Mouse (Mus musculus): Measurements from ENCODE around the gene Olfr476. TPM values are rescaled to one million over a fixed set of nuclear protein-coding genes. Genes with fewer than 3 reads are reported as not detected.
"Not testable (repeated sequence)": the region's sequence is repeated elsewhere in the genome, so short reads cannot be mapped to it uniquely, and the experiment has no call there.

The Olfr476 gene
- not detected in 2 replicates for polyA plus RNA-seq (2015; fragmentation: Nextera tagmentation; extraction: Ambion mirVana)

GRCm38 (mm10) chr7:107964503-107964902 lies at the start of gene Olfr476:
Olfr476 (plus strand) TSS chr7:107964803.
- Histone ChIP-seq H3K4me1 (no peaks in the 10 kb centered on the region), H3K36me3 (no peaks in the 10 kb centered on the region)

GRCm38 (mm10) chr7:107930146-107930545 lies 34.5 kb upstream of the Olfr476 start, which contains the start of gene Olfr473:
Olfr473 (plus strand) TSS chr7:107930446.
- WGBS, result 79% methylated on average over 1 of the region's 1 CpGs

More at GRCm38 (mm10) chr7:107964503-107964902, at the start of gene Olfr476:
- no peak for ATAC-seq (ENCODE audit: insufficient read depth, low FRiP score, low read depth)
- Histone ChIP-seq H3K27ac (no peak within 1 kb of the TSS), H3K9ac (no peak within 1 kb of the TSS), H3K4me2 (no peak within 1 kb of the TSS), H3K4me3 (replicated peaks) (no peak within 1 kb of the TSS), H3K27me3 (replicated peaks) (no peaks in the 10 kb centered on the region), H3K9me3 (no peaks in the 10 kb centered on the region)
- WGBS, result 58% methylated on average over 1 of the region's 1 CpGs

GRCm38 (mm10) chr7:107952539-107952938 lies 12.1 kb upstream of the Olfr476 start:
- not testable (repeated sequence) for H3K36me3 ChIP-seq; ATAC-seq (ENCODE audit: insufficient read depth, low FRiP score, low read depth); H3K4me2 ChIP-seq; H3K9me3 ChIP-seq; H3K27me3 ChIP-seq (replicated peaks); H3K4me3 ChIP-seq (replicated peaks); H3K4me1 ChIP-seq; H3K9ac ChIP-seq; H3K27ac ChIP-seq
- 97% methylated on average over 12 of the region's 12 CpGs for WGBS

More at GRCm38 (mm10) chr7:107930146-107930545, 34.5 kb upstream of the Olfr476 start, which contains the start of gene Olfr473:
- ATAC-seq (ENCODE audit: insufficient read depth, low FRiP score, low read depth), result no peak
- H3K27ac ChIP-seq, result no peak within 1 kb of the TSS
- no peak within 1 kb of the TSS for H3K4me3 ChIP-seq (replicated peaks)
- H3K9me3 ChIP-seq, result no peaks in the 10 kb centered on the region
- H3K4me1 ChIP-seq, result no peaks in the 10 kb centered on the region
- H3K36me3 ChIP-seq, result no peaks in the 10 kb centered on the region
- no peak within 1 kb of the TSS for H3K4me2 ChIP-seq
- H3K9ac ChIP-seq, result no peak within 1 kb of the TSS
- no peaks in the 10 kb centered on the region for H3K27me3 ChIP-seq (replicated peaks)

GRCm38 (mm10) chr7:107954343-107954742 lies 10.3 kb upstream of the Olfr476 start, which contains the start of gene Olfr474:
Olfr474 (plus strand) TSS chr7:107954643.
- Histone ChIP-seq H3K27ac (no peak within 1 kb of the TSS), H3K36me3 (no peaks in the 10 kb centered on the region), H3K4me2 (no peak within 1 kb of the TSS), H3K27me3 (replicated peaks) (no peaks in the 10 kb centered on the region), H3K4me1 (no peaks in the 10 kb centered on the region), H3K4me3 (replicated peaks) (no peak within 1 kb of the TSS), H3K9me3 (no peaks in the 10 kb centered on the region), H3K9ac (no peak within 1 kb of the TSS)
- WGBS, result 88% methylated on average over 1 of the region's 1 CpGs
- ATAC-seq (ENCODE audit: insufficient read depth, low FRiP score, low read depth), result no peak

GRCm38 (mm10) chr7:107986393-107986792 lies 21.8 kb downstream of the Olfr476 start, which contains the start of gene Olfr477:
Olfr477 (plus strand) TSS chr7:107986693.
- Histone ChIP-seq H3K4me2 (no peak within 1 kb of the TSS), H3K4me3 (replicated peaks) (no peak within 1 kb of the TSS), H3K4me1 (no peaks in the 10 kb centered on the region), H3K36me3 (no peaks in the 10 kb centered on the region), H3K9me3 (no peaks in the 10 kb centered on the region), H3K9ac (no peak within 1 kb of the TSS), H3K27me3 (replicated peaks) (no peaks in the 10 kb centered on the region), H3K27ac (no peak within 1 kb of the TSS)
- WGBS, result 73% methylated on average over 2 of the region's 2 CpGs
- ATAC-seq (ENCODE audit: insufficient read depth, low FRiP score, low read depth), result no peak

- H3K27me3 ChIP-seq (replicated peaks); H3K4me1 ChIP-seq; ATAC-seq (ENCODE audit: insufficient read depth, low FRiP score, low read depth); H3K4me3 ChIP-seq (replicated peaks); H3K9me3 ChIP-seq; H3K36me3 ChIP-seq; H3K9ac ChIP-seq; H3K27ac ChIP-seq; H3K4me2 ChIP-seq: not testable (repeated sequence)
Observed at GRCm38 (mm10) chr7:108014256-108014655, 49.7 kb downstream of the Olfr476 start.

Other genes with a start within 250 kb of the Olfr476 start
- 0.18 and 0.34 TPM in 2 replicates for gene Cyb5r2, start 206.8 kb upstream of the Olfr476 start, polyA plus RNA-seq (2015; fragmentation: Nextera tagmentation; extraction: Ambion mirVana)
- not detected in 2 replicates for gene Ovch2, start 163.6 kb upstream of the Olfr476 start, polyA plus RNA-seq (2015; fragmentation: Nextera tagmentation; extraction: Ambion mirVana)
- gene Olfr467, start 152.5 kb upstream of the Olfr476 start, polyA plus RNA-seq (2015; fragmentation: Nextera tagmentation; extraction: Ambion mirVana), result not detected in 2 replicates
- gene Olfr469, start 139.3 kb upstream of the Olfr476 start, polyA plus RNA-seq (2015; fragmentation: Nextera tagmentation; extraction: Ambion mirVana), result not detected in 2 replicates
- gene Olfr470, start 117.3 kb upstream of the Olfr476 start, polyA plus RNA-seq (2015; fragmentation: Nextera tagmentation; extraction: Ambion mirVana), result not detected in 2 replicates
- gene Olfr472, start 66.9 kb upstream of the Olfr476 start, polyA plus RNA-seq (2015; fragmentation: Nextera tagmentation; extraction: Ambion mirVana), result 0.03 TPM in 1 of 2 replicates, not detected in the other
- gene Olfr473, start 34.4 kb upstream of the Olfr476 start, polyA plus RNA-seq (2015; fragmentation: Nextera tagmentation; extraction: Ambion mirVana), result not detected in 2 replicates
- not detected in 2 replicates for gene Olfr474, start 10.2 kb upstream of the Olfr476 start, polyA plus RNA-seq (2015; fragmentation: Nextera tagmentation; extraction: Ambion mirVana)
- not detected in 2 replicates for gene Olfr477, start 21.9 kb downstream of the Olfr476 start, polyA plus RNA-seq (2015; fragmentation: Nextera tagmentation; extraction: Ambion mirVana)
- gene Olfr478, start 69.2 kb downstream of the Olfr476 start, polyA plus RNA-seq (2015; fragmentation: Nextera tagmentation; extraction: Ambion mirVana), result not detected in 2 replicates
- gene Olfr479, start 85.9 kb downstream of the Olfr476 start, polyA plus RNA-seq (2015; fragmentation: Nextera tagmentation; extraction: Ambion mirVana), result not detected in 2 replicates
- gene Olfr480, start 102.5 kb downstream of the Olfr476 start, polyA plus RNA-seq (2015; fragmentation: Nextera tagmentation; extraction: Ambion mirVana), result not detected in 2 replicates
- not detected in 2 replicates for gene Olfr481, start 115.1 kb downstream of the Olfr476 start, polyA plus RNA-seq (2015; fragmentation: Nextera tagmentation; extraction: Ambion mirVana)
- 0.24 TPM in 1 of 2 replicates, not detected in the other for gene Olfr482, start 132.8 kb downstream of the Olfr476 start, polyA plus RNA-seq (2015; fragmentation: Nextera tagmentation; extraction: Ambion mirVana)
- not detected in 2 replicates for gene Olfr483, start 136.0 kb downstream of the Olfr476 start, polyA plus RNA-seq (2015; fragmentation: Nextera tagmentation; extraction: Ambion mirVana)
- gene Olfr484, start 162.6 kb downstream of the Olfr476 start, polyA plus RNA-seq (2015; fragmentation: Nextera tagmentation; extraction: Ambion mirVana), result not detected in 2 replicates
- not detected in 2 replicates for gene Olfr485, start 195.1 kb downstream of the Olfr476 start, polyA plus RNA-seq (2015; fragmentation: Nextera tagmentation; extraction: Ambion mirVana)
- gene Olfr486, start 207.9 kb downstream of the Olfr476 start, polyA plus RNA-seq (2015; fragmentation: Nextera tagmentation; extraction: Ambion mirVana), result not detected in 2 replicates
- gene Olfr487, start 249.8 kb downstream of the Olfr476 start, polyA plus RNA-seq (2015; fragmentation: Nextera tagmentation; extraction: Ambion mirVana), result not detected in 2 replicates